Mouse (Mus musculus) forebrain, postnatal 0 days (tissue): Measurements from ENCODE around the gene H2al1m. TPM values are rescaled to one million over a fixed set of nuclear protein-coding genes. Genes with fewer than 3 reads are reported as not detected.

Experiments
- polyA plus RNA-seq: library from polyadenylated mRNA; unstranded; fragments of >200 nt; fragmentation: Nextera tagmentation; extraction: Ambion mirVana; gene quantifications from 2 replicates; pipeline ENCODE4 v1.2.1, GENCODE M21; 2015
- total RNA-seq: library from RNA; depleted of rRNA; stranded (reverse); fragments of >200 nt; gene quantifications from 2 replicates; pipeline ENCODE4 v1.2.3, GENCODE M21; 2014; rRNA removed

The H2al1m gene
- total and polyA plus RNA-seq, 2 experiments from 2014 or later, result 1.6 TPM; not detected in 1

Other genes with a start within 250 kb of the H2al1m start
- gene Fthl17f, start 220.7 kb upstream of the H2al1m start, total RNA-seq, result not detected in 2 replicates
- gene Fthl17f, start 220.7 kb upstream of the H2al1m start, polyA plus RNA-seq, result not detected in 2 replicates
- not detected in 2 replicates for gene 4930402K13Rik, start 179.2 kb upstream of the H2al1m start, total RNA-seq
- not detected in 2 replicates for gene 4930402K13Rik, start 179.2 kb upstream of the H2al1m start, polyA plus RNA-seq
- 10.9 and 14.9 TPM in 2 replicates for gene Lancl3, start 83.9 kb upstream of the H2al1m start, total RNA-seq
- gene Lancl3, start 83.9 kb upstream of the H2al1m start, polyA plus RNA-seq, result 3.6 and 5.6 TPM in 2 replicates
- gene Gm14862, start 26.9 kb upstream of the H2al1m start, total RNA-seq, result not detected in 2 replicates
- gene Gm14862, start 26.9 kb upstream of the H2al1m start, polyA plus RNA-seq, result not detected in 2 replicates
- 4.7 and 7.1 TPM in 2 replicates for gene Xk, start 11.0 kb upstream of the H2al1m start, total RNA-seq
- 1.6 and 3.2 TPM in 2 replicates for gene Xk, start 11.0 kb upstream of the H2al1m start, polyA plus RNA-seq
- gene H2al1k, start 66.9 kb downstream of the H2al1m start, total RNA-seq, result not detected in 2 replicates
- gene H2al1k, start 66.9 kb downstream of the H2al1m start, polyA plus RNA-seq, result not detected in 2 replicates
- 0.33 and 0.54 TPM in 2 replicates for gene Cybb, start 204.0 kb downstream of the H2al1m start, total RNA-seq
- gene Cybb, start 204.0 kb downstream of the H2al1m start, polyA plus RNA-seq, result 0.50 and 0.54 TPM in 2 replicates